Mouse (Mus musculus) ES-Bruce4 (cell line): Measurements from ENCODE around the gene Dcakd.

Experiments used
- EP300 ChIP-seq: IDR thresholded peaks from 2 replicates; pipeline ENCODE4 v1.6.1; 2011; ENCODE audit warnings: low read depth, low read length; ENCODE audit not compliant: insufficient read depth
- POLR2A ChIP-seq: IDR thresholded peaks from one replicate; pipeline ENCODE4 v1.8.1; 2011; ENCODE audit warnings: low read length; ENCODE audit not compliant: insufficient read depth

DNA sequence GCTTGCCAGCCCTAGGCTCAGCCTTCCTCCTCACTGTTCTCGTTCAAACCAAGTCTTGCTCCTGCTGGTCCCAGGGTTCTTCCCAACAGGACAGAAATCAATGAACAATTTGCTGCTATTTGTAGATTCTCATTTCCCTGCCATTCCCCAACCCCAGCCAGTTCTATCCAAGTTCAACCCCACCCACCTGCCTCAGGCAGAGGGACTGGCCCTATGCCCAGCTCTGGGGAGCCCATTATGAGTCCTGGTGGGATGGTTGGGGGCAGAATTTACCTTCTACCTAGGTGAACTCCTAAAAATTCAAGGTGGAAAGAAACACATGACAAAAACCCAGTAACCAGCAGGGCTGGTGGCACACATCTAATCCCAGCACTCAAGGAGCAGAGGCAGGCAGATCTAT lies 55.8 kb downstream of the Dcakd start:
- no peak for TF ChIP-seq POLR2A
- no peak for TF ChIP-seq EP300
